In genomic region chr15:99637405-99638123, GRCm38 (mm10) we compare ENCODE assay signal across 23 mouse cellular contexts. TPM values are rescaled to one million over a fixed set of nuclear protein-coding genes. Genes with fewer than 3 reads are reported as not detected.
DNase-seq lines count a peak whose midpoint lies in the region; ATAC-seq and TF ChIP-seq lines count a peak whose summit lies in the region.
"Had no signal": no experiment of that assay in that cellular context is flagged by ENCODE, and none has a peak within 500 bp of the region (broad histone marks: within the 10 kb centered on the region; RNA-seq: fewer than 3 reads in every experiment).

No protein-coding gene starts in this region.

- H3K4me2 ChIP-seq in embryonic facial prominence, embryonic 12.5 days (replicated peaks), result no peak overlapping the region
- no peak overlapping the region for H3K4me2 ChIP-seq in forebrain, postnatal 0 days (ENCODE audit: low read depth)
- no peak overlapping the region for H3K4me2 ChIP-seq in limb, embryonic 15.5 days
- peak overlapping the region; percentile 31; the same call in 1 of the 2 replicates for H3K4me2 ChIP-seq in neural tube, embryonic 12.5 days (replicated peaks)
- H3K4me2 ChIP-seq: heart, embryonic 13.5 days; liver, embryonic 13.5 days; stomach, embryonic 15.5 days had no signal

- no peak overlapping the region for H3K9ac ChIP-seq in embryonic facial prominence, embryonic 12.5 days
- H3K9ac ChIP-seq in forebrain, postnatal 0 days, result peak overlapping the region; percentile 25; the same call in 1 of the 2 replicates
- no peak overlapping the region for H3K9ac ChIP-seq in limb, embryonic 15.5 days
- no peak overlapping the region for H3K9ac ChIP-seq in neural tube, embryonic 12.5 days
- H3K9ac ChIP-seq: heart, embryonic 13.5 days; liver, embryonic 13.5 days; stomach, embryonic 15.5 days had no signal

- TF ChIP-seq CTCF in forebrain, postnatal 0 days (IDR thresholded peaks at IDR 0.05; ENCODE audit: low read depth), result no peak

- H3K36me3 ChIP-seq in embryonic facial prominence, embryonic 12.5 days, result peaks cover 76% of the 10 kb centered on the region
- H3K36me3 ChIP-seq in embryonic facial prominence, embryonic 10.5 days (replicated peaks), result peaks cover 100% of the 10 kb centered on the region
- peaks cover 7% of the 10 kb centered on the region; the same call in 1 of the 2 replicates for H3K36me3 ChIP-seq in forebrain, postnatal 0 days (ENCODE audit: insufficient read depth)
- H3K36me3 ChIP-seq in limb, embryonic 15.5 days, result peaks cover 71% of the 10 kb centered on the region
- peaks cover 62% of the 10 kb centered on the region for H3K36me3 ChIP-seq in neural tube, embryonic 12.5 days

- H3K4me1 ChIP-seq in embryonic facial prominence, embryonic 12.5 days, result peaks cover 1% of the 10 kb centered on the region; the same call in 1 of the 2 replicates
- no peaks in the 10 kb centered on the region for H3K4me1 ChIP-seq in embryonic facial prominence, embryonic 10.5 days
- 0 out of 2 replicates have a peak, but pooled peaks cover 5% of the 10 kb centered on the region for H3K4me1 ChIP-seq in forebrain, postnatal 0 days (ENCODE audit: insufficient read depth)
- H3K4me1 ChIP-seq in limb, embryonic 15.5 days, result no peaks in the 10 kb centered on the region
- H3K4me1 ChIP-seq in neural tube, embryonic 12.5 days, result 0 out of 2 replicates have a peak, but pooled peaks cover 5% of the 10 kb centered on the region
- H3K4me1 ChIP-seq: liver, embryonic 13.5 days; megakaryocyte, embryonic 14.5 days; stomach, embryonic 15.5 days had no signal

- no peak overlapping the region for H3K4me3 ChIP-seq in embryonic facial prominence, embryonic 12.5 days
- H3K4me3 ChIP-seq in embryonic facial prominence, embryonic 10.5 days, result no peak overlapping the region
- no peak overlapping the region for H3K4me3 ChIP-seq in forebrain, postnatal 0 days (ENCODE audit: low read depth, low read length)
- no peak overlapping the region for H3K4me3 ChIP-seq in limb, embryonic 15.5 days
- H3K4me3 ChIP-seq in neural tube, embryonic 12.5 days, result no peak overlapping the region
- H3K4me3 ChIP-seq: heart, embryonic 13.5 days; liver, embryonic 13.5 days; megakaryocyte, embryonic 14.5 days; stomach, embryonic 15.5 days had no signal

- WGBS in embryonic facial prominence, embryonic 12.5 days, result 78% methylated on average over 12 of the region's 12 CpGs
- WGBS in embryonic facial prominence, embryonic 10.5 days, result 88% methylated on average over 12 of the region's 12 CpGs
- 51% methylated on average over 12 of the region's 12 CpGs for WGBS in forebrain, postnatal 0 days
- 63% methylated on average over 12 of the region's 12 CpGs for whole genome bisulfite sequencing in limb, embryonic 15.5 days
- 56% methylated on average over 12 of the region's 12 CpGs for WGBS in neural tube, embryonic 12.5 days

- peak overlapping the region; percentile 31; the same call in 1 of the 2 replicates for H3K27ac ChIP-seq in embryonic facial prominence, embryonic 12.5 days
- H3K27ac ChIP-seq in embryonic facial prominence, embryonic 10.5 days (replicated peaks), result no peak overlapping the region
- H3K27ac ChIP-seq in forebrain, postnatal 0 days (ENCODE audit: low read depth, low read length), result peak overlapping the region; percentile 71
- 0 out of 2 replicates have a peak overlapping the region, but pooled peaks have one; percentile 13 for H3K27ac ChIP-seq in limb, embryonic 15.5 days
- peak overlapping the region; percentile 83 for H3K27ac ChIP-seq in neural tube, embryonic 12.5 days
- H3K27ac ChIP-seq: heart, embryonic 13.5 days; liver, embryonic 13.5 days; stomach, embryonic 15.5 days had no signal

- no peaks in the 10 kb centered on the region for H3K9me3 ChIP-seq in embryonic facial prominence, embryonic 12.5 days
- H3K9me3 ChIP-seq in embryonic facial prominence, embryonic 10.5 days, result peaks cover 1% of the 10 kb centered on the region; the same call in 1 of the 2 replicates
- H3K9me3 ChIP-seq in forebrain, postnatal 0 days (ENCODE audit: low read length), result no peaks in the 10 kb centered on the region
- no peaks in the 10 kb centered on the region for H3K9me3 ChIP-seq in limb, embryonic 15.5 days
- H3K9me3 ChIP-seq in neural tube, embryonic 12.5 days, result no peaks in the 10 kb centered on the region
- H3K9me3 ChIP-seq: heart, embryonic 13.5 days; liver, embryonic 13.5 days; megakaryocyte, embryonic 14.5 days; stomach, embryonic 15.5 days had no signal

- no peaks in the 10 kb centered on the region for H3K27me3 ChIP-seq in embryonic facial prominence, embryonic 12.5 days
- no peaks in the 10 kb centered on the region for H3K27me3 ChIP-seq in embryonic facial prominence, embryonic 10.5 days (replicated peaks; ENCODE audit: low read depth, poor library complexity, severe bottlenecking)
- H3K27me3 ChIP-seq in forebrain, postnatal 0 days (ENCODE audit: insufficient read depth, low read length), result no peaks in the 10 kb centered on the region
- H3K27me3 ChIP-seq in limb, embryonic 15.5 days, result no peaks in the 10 kb centered on the region
- H3K27me3 ChIP-seq in neural tube, embryonic 12.5 days (replicated peaks), result no peaks in the 10 kb centered on the region
- H3K27me3 ChIP-seq: heart, embryonic 13.5 days; liver, embryonic 13.5 days; megakaryocyte, embryonic 14.5 days; stomach, embryonic 15.5 days had no signal

- intact Hi-C loops in left cerebral cortex, postnatal 10 days (cut with DNase I), result no loop called here

- no peak for DNase-seq in embryonic facial prominence, embryonic 10.5 days (ENCODE audit: low spot score)
- DNase-seq in forebrain, postnatal 0 days, result no peak
- no peak for DNase-seq in left cerebral cortex, postnatal 10 days (ENCODE audit: extremely low spot score in 1 of 2, low spot score in 2 of 2)
- DNase-seq in heart, adult 8-10 months (ENCODE audit: low spot score), result no peak
- DNase-seq: adrenal gland, postnatal 25 days; cerebellum, postnatal 10 days; gastrocnemius, postnatal 14 days; heart, postnatal 4 days; kidney, adult 11 months; kidney, postnatal 10 days; liver, embryonic 13.5 days; right cerebral cortex, adult 18-20 months; spleen, adult 18-20 months had no signal

- no peak for ATAC-seq in embryonic facial prominence, embryonic 12.5 days (ENCODE audit: insufficient number of reproducible peaks, insufficient read depth, low FRiP score, low TSS enrichment)
- peak; percentile 51; the same call in 1 of the 2 replicates for ATAC-seq in forebrain, postnatal 0 days
- no peak for ATAC-seq in limb, embryonic 15.5 days (ENCODE audit: insufficient number of reproducible peaks, low FRiP score, low TSS enrichment, low read depth)
- peak; percentile 48 for ATAC-seq in neural tube, embryonic 12.5 days (ENCODE audit: low FRiP score, low read depth)
- no peak for ATAC-seq in erythroblast, adult 5-6 weeks (replicated peaks; ENCODE audit: low FRiP score, poor library complexity, severe bottlenecking)

RNA-seq across cellular contexts. Expression of gene Racgap1, which starts 13.9 kb away (rescaled TPM):
- polyA plus RNA-seq in embryonic facial prominence, embryonic 12.5 days (2016; fragmentation: Nextera tagmentation; extraction: Ambion mirVana), result 136 and 149 TPM in 2 replicates
- 146 TPM in 2 replicates for polyA plus RNA-seq in embryonic facial prominence, embryonic 10.5 days (2016; fragmentation: Nextera tagmentation; extraction: Ambion mirVana)
- 27.5 and 39.7 TPM in 2 replicates for total RNA-seq in forebrain, postnatal 0 days (2014; rRNA removed)
- polyA plus RNA-seq in forebrain, postnatal 0 days (2015; fragmentation: Nextera tagmentation; extraction: Ambion mirVana), result 31.7 and 34.2 TPM in 2 replicates
- polyA plus RNA-seq in limb, embryonic 15.5 days (2015; fragmentation: Nextera tagmentation; extraction: Ambion mirVana), result 105 and 106 TPM in 2 replicates
- polyA plus RNA-seq in neural tube, embryonic 12.5 days (2016; fragmentation: Nextera tagmentation; extraction: Ambion mirVana), result 207 and 218 TPM in 2 replicates
- total RNA-seq in left cerebral cortex, postnatal 10 days (2021), result 10 to 100 TPM; 15.6 to 16.9 TPM
- total RNA-seq in erythroblast, adult 5-6 weeks (2015; ENCODE audit: low replicate concordance), result 34.9 and 47.3 TPM in 2 replicates
- 39.6 and 46.4 TPM in 2 replicates for total RNA-seq in erythroblast, adult 5-6 weeks (2017; ENCODE audit: low replicate concordance)
- 1 to 10 TPM in 1 of 4 experiments, under 1 TPM in 3; 0.46 to 1.6 (median 0.99) TPM for total RNA-seq in heart, adult 8-10 months (2022)

RNA-seq across cellular contexts. Expression of gene Asic1, which starts 32.6 kb away (rescaled TPM):
- 6.2 and 6.7 TPM in 2 replicates for polyA plus RNA-seq in embryonic facial prominence, embryonic 12.5 days (2016; fragmentation: Nextera tagmentation; extraction: Ambion mirVana)
- polyA plus RNA-seq in embryonic facial prominence, embryonic 10.5 days (2016; fragmentation: Nextera tagmentation; extraction: Ambion mirVana), result 3.2 and 4.9 TPM in 2 replicates
- 81.9 and 99.1 TPM in 2 replicates for total RNA-seq in forebrain, postnatal 0 days (2014; rRNA removed)
- polyA plus RNA-seq in forebrain, postnatal 0 days (2015; fragmentation: Nextera tagmentation; extraction: Ambion mirVana), result 24.7 and 28.1 TPM in 2 replicates
- 1.2 and 2.2 TPM in 2 replicates for polyA plus RNA-seq in limb, embryonic 15.5 days (2015; fragmentation: Nextera tagmentation; extraction: Ambion mirVana)
- 54.3 and 62.6 TPM in 2 replicates for polyA plus RNA-seq in neural tube, embryonic 12.5 days (2016; fragmentation: Nextera tagmentation; extraction: Ambion mirVana)
- total RNA-seq in left cerebral cortex, postnatal 10 days (2021), result 10 to 100 TPM; 94.8 to 99.2 TPM
- not detected in 2 replicates for total RNA-seq in erythroblast, adult 5-6 weeks (2015; ENCODE audit: low replicate concordance)
- total RNA-seq in erythroblast, adult 5-6 weeks (2017; ENCODE audit: low replicate concordance), result not detected in 2 replicates
- total RNA-seq in heart, adult 8-10 months (2022), result under 1 TPM; 0.14 to 0.56 (median 0.35) TPM

RNA-seq across cellular contexts. Expression of gene Aqp6, which starts 36.4 kb away (rescaled TPM):
- 0.08 TPM in 1 of 2 replicates, not detected in the other for polyA plus RNA-seq in embryonic facial prominence, embryonic 12.5 days (2016; fragmentation: Nextera tagmentation; extraction: Ambion mirVana)
- 0.10 TPM in 1 of 2 replicates, not detected in the other for polyA plus RNA-seq in embryonic facial prominence, embryonic 10.5 days (2016; fragmentation: Nextera tagmentation; extraction: Ambion mirVana)
- total RNA-seq in forebrain, postnatal 0 days (2014; rRNA removed), result not detected in 2 replicates
- polyA plus RNA-seq in forebrain, postnatal 0 days (2015; fragmentation: Nextera tagmentation; extraction: Ambion mirVana), result 0.06 TPM in 1 of 2 replicates, not detected in the other
- polyA plus RNA-seq in limb, embryonic 15.5 days (2015; fragmentation: Nextera tagmentation; extraction: Ambion mirVana), result not detected in 2 replicates
- polyA plus RNA-seq in neural tube, embryonic 12.5 days (2016; fragmentation: Nextera tagmentation; extraction: Ambion mirVana), result 0.60 and 1.1 TPM in 2 replicates
- under 1 TPM in 1 of 2 experiments, not detected in 1; 0.15 TPM for total RNA-seq in left cerebral cortex, postnatal 10 days (2021)
- total RNA-seq in erythroblast, adult 5-6 weeks (2015; ENCODE audit: low replicate concordance), result not detected in 2 replicates
- total RNA-seq in erythroblast, adult 5-6 weeks (2017; ENCODE audit: low replicate concordance), result not detected in 2 replicates
- total RNA-seq in heart, adult 8-10 months (2022), result under 1 TPM in 2 of 4 experiments, not detected in 2; 0.17 to 0.41 TPM
- total RNA-seq: adrenal gland, postnatal 25 days; gastrocnemius, postnatal 14 days; heart, postnatal 4 days; neutrophil, adult 5-6 weeks had no signal
- polyA plus RNA-seq: embryonic facial prominence, embryonic 11.5 days; heart, embryonic 13.5 days; liver, embryonic 13.5 days; lung, embryonic 16.5 days; stomach, embryonic 15.5 days had no signal

RNA-seq across cellular contexts. Expression of gene Aqp5, which starts 47.0 kb away (rescaled TPM):
- 0.33 TPM in 1 of 2 replicates, not detected in the other for polyA plus RNA-seq in embryonic facial prominence, embryonic 12.5 days (2016; fragmentation: Nextera tagmentation; extraction: Ambion mirVana)
- 0.10 TPM in 1 of 2 replicates, not detected in the other for polyA plus RNA-seq in embryonic facial prominence, embryonic 10.5 days (2016; fragmentation: Nextera tagmentation; extraction: Ambion mirVana)
- total RNA-seq in forebrain, postnatal 0 days (2014; rRNA removed), result 0.46 and 0.76 TPM in 2 replicates
- polyA plus RNA-seq in forebrain, postnatal 0 days (2015; fragmentation: Nextera tagmentation; extraction: Ambion mirVana), result 0.59 and 0.64 TPM in 2 replicates
- polyA plus RNA-seq in limb, embryonic 15.5 days (2015; fragmentation: Nextera tagmentation; extraction: Ambion mirVana), result 0.12 TPM in 1 of 2 replicates, not detected in the other
- 2.3 and 2.9 TPM in 2 replicates for polyA plus RNA-seq in neural tube, embryonic 12.5 days (2016; fragmentation: Nextera tagmentation; extraction: Ambion mirVana)
- total RNA-seq in left cerebral cortex, postnatal 10 days (2021), result 1 to 10 TPM; 1.7 to 1.9 TPM
- total RNA-seq in erythroblast, adult 5-6 weeks (2015; ENCODE audit: low replicate concordance), result not detected in 2 replicates
- not detected in 2 replicates for total RNA-seq in erythroblast, adult 5-6 weeks (2017; ENCODE audit: low replicate concordance)
- total RNA-seq in heart, adult 8-10 months (2022), result under 1 TPM in 3 of 4 experiments, not detected in 1; 0.26 to 0.57 (median 0.37) TPM
- total RNA-seq: gastrocnemius, postnatal 14 days; neutrophil, adult 5-6 weeks had no signal
- polyA plus RNA-seq: embryonic facial prominence, embryonic 11.5 days had no signal

RNA-seq across cellular contexts. Expression of gene Aqp2, which starts 58.7 kb away (rescaled TPM):
- not detected in 2 replicates for polyA plus RNA-seq in embryonic facial prominence, embryonic 12.5 days (2016; fragmentation: Nextera tagmentation; extraction: Ambion mirVana)
- not detected in 2 replicates for polyA plus RNA-seq in embryonic facial prominence, embryonic 10.5 days (2016; fragmentation: Nextera tagmentation; extraction: Ambion mirVana)
- not detected in 2 replicates for total RNA-seq in forebrain, postnatal 0 days (2014; rRNA removed)
- polyA plus RNA-seq in forebrain, postnatal 0 days (2015; fragmentation: Nextera tagmentation; extraction: Ambion mirVana), result not detected in 2 replicates
- not detected in 2 replicates for polyA plus RNA-seq in limb, embryonic 15.5 days (2015; fragmentation: Nextera tagmentation; extraction: Ambion mirVana)
- not detected in 2 replicates for polyA plus RNA-seq in neural tube, embryonic 12.5 days (2016; fragmentation: Nextera tagmentation; extraction: Ambion mirVana)
- total RNA-seq in left cerebral cortex, postnatal 10 days (2021), result not detected
- not detected in 2 replicates for total RNA-seq in erythroblast, adult 5-6 weeks (2015; ENCODE audit: low replicate concordance)
- not detected in 2 replicates for total RNA-seq in erythroblast, adult 5-6 weeks (2017; ENCODE audit: low replicate concordance)
- total RNA-seq in heart, adult 8-10 months (2022), result not detected
- total RNA-seq: gastrocnemius, postnatal 14 days; heart, postnatal 4 days; neutrophil, adult 5-6 weeks had no signal
- polyA plus RNA-seq: embryonic facial prominence, embryonic 11.5 days; heart, embryonic 13.5 days; liver, embryonic 13.5 days; lung, embryonic 16.5 days; stomach, embryonic 15.5 days had no signal

Comparison
In these comparisons a context has a peak if more than half of its experiments do, and no peak if none do; other contexts are left out.
1. ATAC-seq: peak in forebrain, postnatal 0 days (single experiment) and neural tube, embryonic 12.5 days (single experiment); none in embryonic facial prominence, embryonic 12.5 days (single experiment), limb, embryonic 15.5 days (single experiment) and erythroblast, adult 5-6 weeks (single experiment).